Mouse (Mus musculus): ENCODE data around the gene Mup22.
"Not testable (repeated sequence)": the region's sequence is repeated elsewhere in the genome, so short reads cannot be mapped to it uniquely, and the experiment has no call there.

The Mup22 gene

GRCm38 (mm10) chr4:60821363-60821762, at the start of gene Mup22:
Gene Mup22 (minus strand): TSS chr4:60821463.
- not testable (repeated sequence) for DNase-seq

DNA sequence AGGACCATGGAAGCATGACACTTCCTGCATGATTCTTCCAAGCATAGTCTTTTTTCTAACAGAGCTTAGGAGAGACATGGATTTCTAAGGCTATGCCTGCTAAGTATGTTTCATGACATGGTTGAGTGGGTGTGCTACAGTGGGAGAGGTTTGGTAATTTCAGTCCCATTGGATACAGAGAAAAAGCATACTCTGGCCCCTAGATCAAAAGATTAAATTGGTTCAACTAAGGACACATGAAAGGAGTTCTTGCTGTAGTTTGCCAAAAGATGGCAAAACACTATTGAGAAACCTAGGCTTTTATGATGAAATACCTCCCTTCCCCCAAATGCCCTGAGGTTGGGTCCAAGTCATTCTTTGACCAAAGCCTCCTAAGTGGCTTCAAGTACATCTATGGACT, 19.6 kb upstream of the Mup22 start:
- DNase-seq, result not testable (repeated sequence)
